Mouse (Mus musculus): Measurements from ENCODE around the gene Tsr3. TPM values are rescaled to one million over a fixed set of nuclear protein-coding genes. Genes with fewer than 3 reads are reported as not detected.
A peak's percentile ranks its signal among the peaks of the same experiment; 100 is the strongest.
"Not testable (repeated sequence)": the region's sequence is repeated elsewhere in the genome, so short reads cannot be mapped to it uniquely, and the experiment has no call there.

The Tsr3 gene
- total and polyA plus RNA-seq, 2 experiments from 2014 or later, result 24.3 to 31.2 TPM

GRCm38 (mm10) chr17:25215431-25215830, 24.5 kb upstream of the Tsr3 start:
- DNase-seq (ENCODE audit: low spot score), result no peak
- no peaks in the 10 kb centered on the region for H3K4me1 ChIP-seq (ENCODE audit: control insufficient read depth, insufficient read depth)
- no peak overlapping the region for H3K9ac ChIP-seq (replicated peaks; ENCODE audit: low read depth, low read length)
- H3K27me3 ChIP-seq (ENCODE audit: control insufficient read depth, insufficient read depth, low read length), result no peaks in the 10 kb centered on the region
- H3K4me2 ChIP-seq (ENCODE audit: low read depth, low read length), result no peak overlapping the region
- H3K36me3 ChIP-seq (replicated peaks; ENCODE audit: control insufficient read depth, insufficient read depth, low read length), result peaks cover 85% of the 10 kb centered on the region
- H3K27ac ChIP-seq (ENCODE audit: low read depth), result no peak overlapping the region
- TF ChIP-seq CTCF (IDR thresholded peaks at IDR 0.05; ENCODE audit: low read depth), result no peak
- no peak for TF ChIP-seq EP300 (IDR thresholded peaks at IDR 0.05; ENCODE audit: low read depth)
- no peaks in the 10 kb centered on the region for H3K9me3 ChIP-seq (replicated peaks; ENCODE audit: control insufficient read depth, low read length)
- H3K4me3 ChIP-seq (ENCODE audit: low read depth, low read length), result no peak overlapping the region
- no peak for ATAC-seq (ENCODE audit: insufficient read depth, low read depth)
- WGBS, result 88% methylated on average over 3 of the region's 3 CpGs

GRCm38 (mm10) chr17:25218967-25219366, 21.0 kb upstream of the Tsr3 start:
- Histone ChIP-seq H3K36me3 (replicated peaks; ENCODE audit: control insufficient read depth, insufficient read depth, low read length) (peaks cover 57% of the 10 kb centered on the region), H3K4me1 (ENCODE audit: control insufficient read depth, insufficient read depth) (peaks cover 5% of the 10 kb centered on the region; the same call in 1 of the 2 replicates), H3K4me2 (ENCODE audit: low read depth, low read length) (no peak overlapping the region), H3K27me3 (ENCODE audit: control insufficient read depth, insufficient read depth, low read length) (no peaks in the 10 kb centered on the region), H3K9me3 (replicated peaks; ENCODE audit: control insufficient read depth, low read length) (no peaks in the 10 kb centered on the region), H3K27ac (ENCODE audit: low read depth) (no peak overlapping the region), H3K4me3 (ENCODE audit: low read depth, low read length) (no peak overlapping the region), H3K9ac (replicated peaks; ENCODE audit: low read depth, low read length) (no peak overlapping the region)
- TF ChIP-seq EP300 (IDR thresholded peaks at IDR 0.05; ENCODE audit: low read depth) (no peak), CTCF (IDR thresholded peaks at IDR 0.05; ENCODE audit: low read depth) (no peak)
- ATAC-seq (ENCODE audit: insufficient read depth, low read depth), result no peak
- DNase-seq (ENCODE audit: low spot score), result no peak
- 75% methylated on average over 9 of the region's 9 CpGs for WGBS

GRCm38 (mm10) chr17:25219492-25220295, 20.3 kb upstream of the Tsr3 start:
- H3K9me3 ChIP-seq (replicated peaks; ENCODE audit: control insufficient read depth, low read length), result no peaks in the 10 kb centered on the region
- DNase-seq (ENCODE audit: low spot score) (no peak), ATAC-seq (ENCODE audit: insufficient read depth, low read depth) (no peak)
- peaks cover 50% of the 10 kb centered on the region for H3K36me3 ChIP-seq (replicated peaks; ENCODE audit: control insufficient read depth, insufficient read depth, low read length)
- 93% methylated on average over 15 of the region's 15 CpGs for WGBS
- peaks cover 5% of the 10 kb centered on the region; the same call in 1 of the 2 replicates for H3K4me1 ChIP-seq (ENCODE audit: control insufficient read depth, insufficient read depth)
- H3K27ac ChIP-seq (ENCODE audit: low read depth), result no peak overlapping the region
- no peak overlapping the region for H3K9ac ChIP-seq (replicated peaks; ENCODE audit: low read depth, low read length)
- TF ChIP-seq CTCF (IDR thresholded peaks at IDR 0.05; ENCODE audit: low read depth), result no peak
- no peak for TF ChIP-seq EP300 (IDR thresholded peaks at IDR 0.05; ENCODE audit: low read depth)
- H3K4me3 ChIP-seq (ENCODE audit: low read depth, low read length), result no peak overlapping the region
- H3K27me3 ChIP-seq (ENCODE audit: control insufficient read depth, insufficient read depth, low read length), result no peaks in the 10 kb centered on the region
- no peak overlapping the region for H3K4me2 ChIP-seq (ENCODE audit: low read depth, low read length)

GRCm38 (mm10) chr17:25220746-25221145, 19.2 kb upstream of the Tsr3 start:
- peaks cover 5% of the 10 kb centered on the region; the same call in 1 of the 2 replicates for H3K4me1 ChIP-seq (ENCODE audit: control insufficient read depth, insufficient read depth)
- WGBS, result 88% methylated on average over 1 of the region's 1 CpGs
- H3K36me3 ChIP-seq (replicated peaks; ENCODE audit: control insufficient read depth, insufficient read depth, low read length), result peaks cover 40% of the 10 kb centered on the region
- H3K27ac ChIP-seq (ENCODE audit: low read depth), result no peak overlapping the region
- no peaks in the 10 kb centered on the region for H3K27me3 ChIP-seq (ENCODE audit: control insufficient read depth, insufficient read depth, low read length)
- no peaks in the 10 kb centered on the region for H3K9me3 ChIP-seq (replicated peaks; ENCODE audit: control insufficient read depth, low read length)
- no peak overlapping the region for H3K9ac ChIP-seq (replicated peaks; ENCODE audit: low read depth, low read length)
- H3K4me2 ChIP-seq (ENCODE audit: low read depth, low read length), result no peak overlapping the region
- ATAC-seq (ENCODE audit: insufficient read depth, low read depth), result no peak
- no peak for DNase-seq (ENCODE audit: low spot score)
- TF ChIP-seq CTCF (IDR thresholded peaks at IDR 0.05; ENCODE audit: low read depth) (no peak), EP300 (IDR thresholded peaks at IDR 0.05; ENCODE audit: low read depth) (no peak)
- H3K4me3 ChIP-seq (ENCODE audit: low read depth, low read length), result no peak overlapping the region

- peaks cover 5% of the 10 kb centered on the region; the same call in 1 of the 2 replicates for H3K4me1 ChIP-seq (ENCODE audit: control insufficient read depth, insufficient read depth)
- peak overlapping the region; percentile 41 for H3K9ac ChIP-seq (replicated peaks; ENCODE audit: low read depth, low read length)
- peak; percentile 33 for DNase-seq (ENCODE audit: low spot score)
- peak overlapping the region; percentile 42 for H3K4me3 ChIP-seq (ENCODE audit: low read depth, low read length)
- H3K4me2 ChIP-seq (ENCODE audit: low read depth, low read length), result peak overlapping the region; percentile 83
- WGBS, result 2% methylated on average over 16 of the region's 30 CpGs
- H3K27me3 ChIP-seq (ENCODE audit: control insufficient read depth, insufficient read depth, low read length), result no peaks in the 10 kb centered on the region
- no peak for TF ChIP-seq EP300 (IDR thresholded peaks at IDR 0.05; ENCODE audit: low read depth)
- no peak for TF ChIP-seq CTCF (IDR thresholded peaks at IDR 0.05; ENCODE audit: low read depth)
- H3K27ac ChIP-seq (ENCODE audit: low read depth), result peak overlapping the region; percentile 30; the same call in 1 of the 2 replicates
- ATAC-seq (ENCODE audit: insufficient read depth, low read depth), result peak; percentile 70
- H3K36me3 ChIP-seq (replicated peaks; ENCODE audit: control insufficient read depth, insufficient read depth, low read length), result peaks cover 37% of the 10 kb centered on the region
- no peaks in the 10 kb centered on the region for H3K9me3 ChIP-seq (replicated peaks; ENCODE audit: control insufficient read depth, low read length)
Observed at GRCm38 (mm10) chr17:25221821-25222503, 18.0 kb upstream of the Tsr3 start.

GRCm38 (mm10) chr17:25222504-25222940, 17.4 kb upstream of the Tsr3 start:
- H3K27me3 ChIP-seq (ENCODE audit: control insufficient read depth, insufficient read depth, low read length); DNase-seq (ENCODE audit: low spot score); H3K4me1 ChIP-seq (ENCODE audit: control insufficient read depth, insufficient read depth); H3K9ac ChIP-seq (replicated peaks; ENCODE audit: low read depth, low read length); H3K9me3 ChIP-seq (replicated peaks; ENCODE audit: control insufficient read depth, low read length): not testable (repeated sequence)
- Histone ChIP-seq H3K36me3 (replicated peaks; ENCODE audit: control insufficient read depth, insufficient read depth, low read length) (peaks cover 38% of the 10 kb centered on the region), H3K4me3 (ENCODE audit: low read depth, low read length) (peak overlapping the region; percentile 42), H3K4me2 (ENCODE audit: low read depth, low read length) (peak overlapping the region; percentile 83), H3K27ac (ENCODE audit: low read depth) (peak overlapping the region; percentile 25; the same call in 1 of the 2 replicates)
- 22% methylated on average over 13 of the region's 28 CpGs for WGBS
- peak; percentile 81 for ATAC-seq (ENCODE audit: insufficient read depth, low read depth)
